Mouse (Mus musculus): Measurements from ENCODE around the gene Resp18. TPM values are rescaled to one million over a fixed set of nuclear protein-coding genes. Genes with fewer than 3 reads are reported as not detected.
"Not testable (repeated sequence)": the region's sequence is repeated elsewhere in the genome, so short reads cannot be mapped to it uniquely, and the experiment has no call there.

Gene Resp18
- total and polyA plus RNA-seq, 3 experiments, result not detected

- H3K4me1 ChIP-seq (ENCODE audit: control insufficient read depth in 1 of 2, insufficient read depth in 2 of 2), result peaks cover 11 to 38% of the 10 kb centered on the region in 2 experiments
- H3K27me3 ChIP-seq (replicated peaks); H3K79me2 ChIP-seq (replicated peaks; ENCODE audit: control insufficient read depth, extremely low read depth, insufficient read depth, poor library complexity, severe bottlenecking); H3K4me3 ChIP-seq (replicated peaks in 1 of 3; ENCODE audit: low read depth in 2 of 3, low read length in 2 of 3, poor library complexity in 1 of 3); dilution Hi-C loops (cut with MboI; ENCODE audit: extremely low pct_ligation_motif_present, extremely low pct_unique_long_range_greater_than_20kb, low sequenced_read_pairs); H3K4me2 ChIP-seq (ENCODE audit: insufficient read depth, low read depth, poor library complexity, severe bottlenecking); DNase-seq (ENCODE audit: extremely low read depth); H3K36me3 ChIP-seq (replicated peaks in 1 of 2; ENCODE audit: control insufficient read depth in 1 of 2, insufficient read depth in 1 of 2, low read length in 1 of 2); in situ Hi-C loops (cut with MboI; ENCODE audit: low pct_ligation_motif_present, low pct_unique_long_range_greater_than_20kb, low sequenced_read_pairs); H3K9ac ChIP-seq (ENCODE audit: insufficient read depth, low read depth); H3K9me3 ChIP-seq (replicated peaks; ENCODE audit: low read length); H3K27ac ChIP-seq (ENCODE audit: insufficient read depth, low read depth): not testable (repeated sequence)
- peak in 1 of 2 experiments; percentile 32; a peak in 1 of 4 replicates for TF ChIP-seq CTCF (conservative IDR thresholded peaks at IDR 0.05 in 1 of 2, IDR thresholded peaks at IDR 0.05 in 1 of 2; ENCODE audit: low read depth in 2 of 2, low read length in 2 of 2)
Observed at GRCm38 (mm10) chr1:75232489-75232888, 45.7 kb downstream of the Resp18 start.

GRCm38 (mm10) chr1:75231664-75232152 lies 46.5 kb downstream of the Resp18 start, which contains the start of gene A630095N17Rik:
TSS of gene A630095N17Rik (minus strand) at chr1:75232102.
- TF ChIP-seq IRF4 (IDR thresholded peaks at IDR 0.05; ENCODE audit: low read depth, low read length) (no peak), EP300 (IDR thresholded peaks at IDR 0.05; ENCODE audit: low read length) (no peak), USF1 (IDR thresholded peaks at IDR 0.05; ENCODE audit: low read depth, low read length) (no peak), GABPA (IDR thresholded peaks at IDR 0.05; ENCODE audit: insufficient replicate concordance, low read depth, low read length) (no peak), CTCF (conservative IDR thresholded peaks at IDR 0.05 in 1 of 2, IDR thresholded peaks at IDR 0.05 in 1 of 2; ENCODE audit: low read depth in 2 of 2, low read length in 2 of 2) (no peak), MAFK (IDR thresholded peaks at IDR 0.05; ENCODE audit: insufficient replicate concordance, low read length) (no peak), MAZ (IDR thresholded peaks at IDR 0.05; ENCODE audit: low read depth, low read length) (no peak), HCFC1 (IDR thresholded peaks at IDR 0.05; ENCODE audit: low read depth, low read length) (no peak), TBP (conservative IDR thresholded peaks at IDR 0.05; ENCODE audit: low read depth, low read length) (no peak), PAX5 (IDR thresholded peaks at IDR 0.05; ENCODE audit: low read length) (no peak), NELFE (IDR thresholded peaks at IDR 0.05; ENCODE audit: low read depth, low read length) (no peak), BHLHE40 (IDR thresholded peaks at IDR 0.05; ENCODE audit: low read depth, low read length) (no peak), ZNF384 (IDR thresholded peaks at IDR 0.05; ENCODE audit: low read depth, low read length) (no peak), ELF1 (IDR thresholded peaks at IDR 0.05; ENCODE audit: low read depth, low read length) (no peak), MYC (IDR thresholded peaks at IDR 0.05; ENCODE audit: low read depth, low read length) (no peak), KAT2A (IDR thresholded peaks at IDR 0.05; ENCODE audit: insufficient replicate concordance, low read length) (no peak)
- Histone ChIP-seq H3K27ac (ENCODE audit: insufficient read depth, low read depth) (no peak within 1 kb of the TSS), H3K4me2 (ENCODE audit: insufficient read depth, low read depth, poor library complexity, severe bottlenecking) (no peak within 1 kb of the TSS), H3K9ac (ENCODE audit: insufficient read depth, low read depth) (no peak within 1 kb of the TSS), H3K36me3 (replicated peaks in 1 of 2; ENCODE audit: control insufficient read depth in 1 of 2, insufficient read depth in 1 of 2, low read length in 1 of 2) (no peaks in the 10 kb centered on the region), H3K27me3 (replicated peaks) (peaks cover 5% of the 10 kb centered on the region), H3K79me2 (replicated peaks; ENCODE audit: control insufficient read depth, extremely low read depth, insufficient read depth, poor library complexity, severe bottlenecking) (no peaks in the 10 kb centered on the region), H3K9me3 (replicated peaks; ENCODE audit: low read length) (no peaks in the 10 kb centered on the region), H3K4me3 (replicated peaks in 1 of 3; ENCODE audit: low read depth in 2 of 3, low read length in 2 of 3, poor library complexity in 1 of 3) (no peak within 1 kb of the TSS), H3K4me1 (ENCODE audit: control insufficient read depth in 1 of 2, insufficient read depth in 2 of 2) (peaks cover 11 to 31% of the 10 kb centered on the region in 2 experiments)
- in situ Hi-C loops (cut with MboI; ENCODE audit: low pct_ligation_motif_present, low pct_unique_long_range_greater_than_20kb, low sequenced_read_pairs), result no loop called here
- no peak for DNase-seq (ENCODE audit: extremely low read depth)
- dilution Hi-C loops (cut with MboI; ENCODE audit: extremely low pct_ligation_motif_present, extremely low pct_unique_long_range_greater_than_20kb, low sequenced_read_pairs), result no loop called here

Measured in CH12.LX (cell line).